Mouse (Mus musculus): ENCODE measurements around the gene Dgkh. TPM values are rescaled to one million over a fixed set of nuclear protein-coding genes. Genes with fewer than 3 reads are reported as not detected.

Gene Dgkh
- polyA plus RNA-seq, 1 experiment from 2014 or later = 2.5 TPM

DNA sequence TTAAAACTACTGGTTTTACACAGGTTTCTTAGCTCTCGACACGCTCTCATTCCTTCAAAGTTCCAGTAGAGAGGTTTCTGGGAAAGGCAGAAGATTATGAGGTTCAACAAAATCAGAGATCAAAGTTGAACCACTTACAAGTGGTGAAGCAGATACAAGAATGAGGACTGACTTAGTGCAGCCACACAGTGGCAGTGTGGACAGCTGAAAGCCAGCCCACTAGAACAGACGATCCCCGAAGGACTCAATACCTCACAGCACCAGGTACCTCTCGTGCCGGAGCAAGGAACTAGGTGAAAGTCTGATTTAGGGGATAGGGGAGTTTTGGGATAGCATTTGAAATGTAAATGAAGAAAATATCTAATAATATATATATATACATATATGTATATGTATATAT lies 56.1 kb downstream of the Dgkh start:
- Histone ChIP-seq H3K9me3 (replicated peaks) (no peaks in the 10 kb centered on the region), H3K4me2 (no peak overlapping the region), H3K4me3 (no peak overlapping the region), H3K9ac (no peak overlapping the region), H3K27me3 (replicated peaks) (no peaks in the 10 kb centered on the region), H3K27ac (ENCODE audit: poor library complexity, severe bottlenecking) (no peak overlapping the region), H3K36me3 (no peaks in the 10 kb centered on the region), H3K4me1 (replicated peaks) (peaks cover 19% of the 10 kb centered on the region)
- no peak for ATAC-seq (ENCODE audit: insufficient number of reproducible peaks, low FRiP score)
- 56% methylated on average over 6 of the region's 6 CpGs for WGBS

DNA sequence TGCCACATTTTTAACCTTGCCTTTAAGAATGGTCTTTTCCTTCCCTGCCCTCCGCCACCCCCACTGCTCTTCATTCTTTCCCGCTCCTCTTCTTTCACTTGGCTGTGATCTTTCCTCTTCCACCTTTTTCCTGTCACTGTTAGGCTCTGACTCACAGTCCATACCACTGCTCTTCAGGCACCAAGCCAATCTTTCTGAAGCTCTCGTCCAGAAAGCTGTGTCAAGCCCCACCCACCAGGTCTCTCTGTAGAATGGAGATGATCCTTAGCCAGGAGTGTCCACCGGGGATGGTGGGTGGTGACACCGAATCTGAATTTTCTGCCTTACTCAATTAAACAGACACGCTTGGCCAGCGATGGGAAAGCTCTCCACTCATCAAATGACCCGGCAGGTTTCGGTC lies 58.0 kb downstream of the Dgkh start:
- no peak overlapping the region for H3K27ac ChIP-seq (ENCODE audit: poor library complexity, severe bottlenecking)
- H3K9me3 ChIP-seq (replicated peaks) = no peaks in the 10 kb centered on the region
- H3K4me2 ChIP-seq = no peak overlapping the region
- H3K27me3 ChIP-seq (replicated peaks) = no peaks in the 10 kb centered on the region
- 76% methylated on average over 9 of the region's 9 CpGs for WGBS
- H3K36me3 ChIP-seq = no peaks in the 10 kb centered on the region
- H3K9ac ChIP-seq = no peak overlapping the region
- ATAC-seq (ENCODE audit: insufficient number of reproducible peaks, low FRiP score) = no peak
- H3K4me3 ChIP-seq = no peak overlapping the region
- peaks cover 28% of the 10 kb centered on the region for H3K4me1 ChIP-seq (replicated peaks)

DNA sequence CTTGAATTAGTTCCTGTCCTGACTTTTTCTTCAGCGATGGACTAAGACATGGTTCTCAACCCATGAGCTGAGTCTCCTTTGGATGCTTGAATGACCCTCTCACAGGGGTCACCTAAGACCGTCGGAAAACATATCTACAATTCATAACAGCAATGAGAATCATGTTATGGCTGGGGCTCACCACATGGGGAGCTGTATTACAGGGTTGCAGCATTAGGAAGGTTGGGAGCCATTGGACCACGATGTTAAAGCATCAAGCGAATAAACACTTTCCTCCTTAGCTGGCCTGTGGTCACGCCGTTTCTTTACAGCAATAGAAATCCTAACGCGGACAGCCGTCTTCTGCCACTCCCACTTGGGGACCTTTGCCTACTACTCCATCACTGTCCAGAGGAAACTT lies 62.6 kb downstream of the Dgkh start:
- no peaks in the 10 kb centered on the region for H3K36me3 ChIP-seq
- H3K4me3 ChIP-seq = no peak overlapping the region
- H3K9me3 ChIP-seq (replicated peaks) = no peaks in the 10 kb centered on the region
- H3K9ac ChIP-seq = no peak overlapping the region
- WGBS = 77% methylated on average over 10 of the region's 10 CpGs
- H3K27me3 ChIP-seq (replicated peaks) = no peaks in the 10 kb centered on the region
- no peak for ATAC-seq (ENCODE audit: insufficient number of reproducible peaks, low FRiP score)
- H3K4me1 ChIP-seq (replicated peaks) = peaks cover 14% of the 10 kb centered on the region
- H3K27ac ChIP-seq (ENCODE audit: poor library complexity, severe bottlenecking) = no peak overlapping the region
- no peak overlapping the region for H3K4me2 ChIP-seq

DNA sequence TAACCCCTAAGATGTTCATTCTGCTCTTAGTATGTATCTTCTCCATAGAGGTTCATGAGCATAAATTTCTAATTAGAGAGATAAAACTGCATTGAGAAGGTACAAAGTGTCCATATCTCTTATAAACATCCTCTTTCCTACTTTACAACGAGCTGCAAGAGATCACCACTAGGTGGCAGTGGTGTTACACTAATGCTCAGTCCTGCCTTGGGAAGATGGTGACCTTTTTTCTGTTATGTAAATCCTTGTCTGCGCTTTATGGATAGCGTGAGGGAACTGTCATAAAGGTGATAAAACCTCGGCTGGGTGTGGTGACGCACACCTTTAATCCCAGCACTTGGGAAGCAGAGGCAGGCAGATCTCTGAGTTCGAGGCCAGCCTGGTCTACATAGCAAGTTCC lies 64.3 kb downstream of the Dgkh start:
- Histone ChIP-seq H3K36me3 (no peaks in the 10 kb centered on the region), H3K4me1 (replicated peaks) (peaks cover 8% of the 10 kb centered on the region), H3K27me3 (replicated peaks) (no peaks in the 10 kb centered on the region), H3K4me2 (no peak overlapping the region), H3K9ac (no peak overlapping the region), H3K4me3 (no peak overlapping the region), H3K27ac (ENCODE audit: poor library complexity, severe bottlenecking) (no peak overlapping the region), H3K9me3 (replicated peaks) (no peaks in the 10 kb centered on the region)
- ATAC-seq (ENCODE audit: insufficient number of reproducible peaks, low FRiP score) = no peak
- WGBS = 20% methylated on average over 6 of the region's 6 CpGs

DNA sequence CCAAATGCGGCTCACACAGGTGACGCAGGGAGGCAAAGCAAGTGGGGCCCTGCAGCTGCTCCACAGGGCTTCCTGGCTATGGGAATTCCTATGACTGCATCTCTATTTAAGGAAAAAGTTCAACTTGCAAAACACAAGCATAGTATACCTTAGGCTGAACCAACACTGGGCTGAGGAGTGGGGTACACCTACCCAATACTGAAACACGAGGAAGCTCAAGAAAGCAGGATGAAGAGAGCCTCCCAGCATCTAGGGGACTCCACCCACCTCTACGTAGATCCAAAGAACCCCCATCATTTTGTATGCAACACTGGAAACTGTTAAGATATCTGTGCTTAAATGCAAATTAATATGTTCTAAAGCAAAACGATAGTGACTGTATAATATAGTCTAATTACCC lies 64.8 kb downstream of the Dgkh start:
- H3K4me1 ChIP-seq (replicated peaks) = peaks cover 8% of the 10 kb centered on the region
- no peak overlapping the region for H3K27ac ChIP-seq (ENCODE audit: poor library complexity, severe bottlenecking)
- 60% methylated on average over 5 of the region's 5 CpGs for WGBS
- no peaks in the 10 kb centered on the region for H3K9me3 ChIP-seq (replicated peaks)
- H3K27me3 ChIP-seq (replicated peaks) = no peaks in the 10 kb centered on the region
- no peak overlapping the region for H3K9ac ChIP-seq
- ATAC-seq (ENCODE audit: insufficient number of reproducible peaks, low FRiP score) = no peak
- H3K4me3 ChIP-seq = no peak overlapping the region
- no peaks in the 10 kb centered on the region for H3K36me3 ChIP-seq
- no peak overlapping the region for H3K4me2 ChIP-seq

DNA sequence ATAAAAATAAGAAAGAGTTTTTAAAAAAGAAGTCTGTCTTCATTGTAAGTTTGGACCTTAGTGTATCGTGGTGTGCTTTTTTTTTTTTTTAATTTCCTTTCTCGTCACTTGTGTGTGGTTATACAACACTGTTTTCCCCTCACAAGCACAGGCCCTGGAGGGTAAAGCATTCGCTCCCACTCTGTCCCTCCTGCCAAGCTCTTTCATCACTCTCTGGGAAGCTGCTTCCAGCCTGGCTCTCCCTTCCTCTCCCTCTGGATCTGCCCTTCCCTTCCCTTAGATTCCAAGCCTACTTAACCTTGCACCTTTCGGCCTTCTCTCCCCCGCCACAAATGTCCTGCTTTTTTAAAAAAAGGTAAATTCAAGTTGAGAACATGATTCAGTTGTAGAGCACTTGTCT lies 69.9 kb downstream of the Dgkh start:
- WGBS = 70% methylated on average over 5 of the region's 5 CpGs

DNA sequence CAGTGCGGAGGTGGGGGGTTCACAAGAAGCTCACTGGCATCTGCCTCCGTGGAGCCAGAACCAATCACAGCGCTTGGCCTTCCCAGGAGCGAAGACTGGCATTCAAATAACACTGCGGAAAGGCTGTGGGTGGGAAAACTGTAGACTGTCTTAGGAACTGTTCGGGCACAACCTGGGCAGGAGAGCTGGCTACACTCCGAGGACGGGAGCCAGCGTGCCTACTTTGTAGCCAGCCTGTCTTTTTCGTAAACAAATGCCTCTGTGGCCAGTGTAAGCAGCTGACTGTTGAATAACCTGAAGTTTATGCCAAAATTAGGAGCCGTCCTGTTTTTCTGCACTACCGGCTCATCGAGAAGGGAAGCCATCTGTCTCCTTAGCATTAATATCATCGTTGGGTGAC lies 71.1 kb downstream of the Dgkh start:
- no peak overlapping the region for H3K27ac ChIP-seq (ENCODE audit: poor library complexity, severe bottlenecking)
- no peak overlapping the region for H3K4me3 ChIP-seq
- H3K9me3 ChIP-seq (replicated peaks) = peaks cover 18% of the 10 kb centered on the region
- 90% methylated on average over 14 of the region's 14 CpGs for WGBS
- no peaks in the 10 kb centered on the region for H3K27me3 ChIP-seq (replicated peaks)
- ATAC-seq (ENCODE audit: insufficient number of reproducible peaks, low FRiP score) = no peak
- H3K4me2 ChIP-seq = no peak overlapping the region
- H3K9ac ChIP-seq = no peak overlapping the region
- peaks cover 17% of the 10 kb centered on the region for H3K36me3 ChIP-seq
- no peaks in the 10 kb centered on the region for H3K4me1 ChIP-seq (replicated peaks)

More for the DNA sequence above, 69.9 kb downstream of the Dgkh start:
- Histone ChIP-seq H3K4me1 (replicated peaks) (no peaks in the 10 kb centered on the region), H3K27me3 (replicated peaks) (no peaks in the 10 kb centered on the region), H3K27ac (ENCODE audit: poor library complexity, severe bottlenecking) (no peak overlapping the region), H3K4me3 (no peak overlapping the region), H3K36me3 (peaks cover 17% of the 10 kb centered on the region), H3K4me2 (no peak overlapping the region), H3K9me3 (replicated peaks) (peaks cover 18% of the 10 kb centered on the region), H3K9ac (no peak overlapping the region)
- no peak for ATAC-seq (ENCODE audit: insufficient number of reproducible peaks, low FRiP score)

DNA sequence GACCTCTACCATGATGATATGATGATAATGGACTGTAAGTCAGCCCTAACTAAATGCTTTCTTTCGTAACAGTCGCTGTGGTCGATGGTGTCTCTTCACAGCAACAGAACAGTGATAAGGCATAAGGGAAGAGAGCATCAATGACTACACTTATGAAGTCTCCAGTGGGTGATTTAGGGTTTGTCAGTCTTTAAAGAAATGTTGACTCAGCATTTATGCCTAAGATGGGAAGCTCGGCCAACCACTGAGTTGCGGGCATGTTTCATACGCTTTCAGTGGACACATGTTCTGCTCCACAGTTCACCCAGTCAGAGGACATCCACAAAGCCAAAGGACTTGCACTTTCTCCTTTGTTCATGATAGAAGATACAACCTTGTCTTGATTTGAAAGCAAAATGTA lies 73.9 kb downstream of the Dgkh start:
- no peaks in the 10 kb centered on the region for H3K4me1 ChIP-seq (replicated peaks)
- H3K27ac ChIP-seq (ENCODE audit: poor library complexity, severe bottlenecking) = no peak overlapping the region
- no peak overlapping the region for H3K4me2 ChIP-seq
- no peak for ATAC-seq (ENCODE audit: insufficient number of reproducible peaks, low FRiP score)
- 93% methylated on average over 6 of the region's 6 CpGs for whole genome bisulfite sequencing
- H3K27me3 ChIP-seq (replicated peaks) = no peaks in the 10 kb centered on the region
- H3K4me3 ChIP-seq = no peak overlapping the region
- H3K9ac ChIP-seq = no peak overlapping the region
- peaks cover 17% of the 10 kb centered on the region for H3K36me3 ChIP-seq
- H3K9me3 ChIP-seq (replicated peaks) = peaks cover 18% of the 10 kb centered on the region

DNA sequence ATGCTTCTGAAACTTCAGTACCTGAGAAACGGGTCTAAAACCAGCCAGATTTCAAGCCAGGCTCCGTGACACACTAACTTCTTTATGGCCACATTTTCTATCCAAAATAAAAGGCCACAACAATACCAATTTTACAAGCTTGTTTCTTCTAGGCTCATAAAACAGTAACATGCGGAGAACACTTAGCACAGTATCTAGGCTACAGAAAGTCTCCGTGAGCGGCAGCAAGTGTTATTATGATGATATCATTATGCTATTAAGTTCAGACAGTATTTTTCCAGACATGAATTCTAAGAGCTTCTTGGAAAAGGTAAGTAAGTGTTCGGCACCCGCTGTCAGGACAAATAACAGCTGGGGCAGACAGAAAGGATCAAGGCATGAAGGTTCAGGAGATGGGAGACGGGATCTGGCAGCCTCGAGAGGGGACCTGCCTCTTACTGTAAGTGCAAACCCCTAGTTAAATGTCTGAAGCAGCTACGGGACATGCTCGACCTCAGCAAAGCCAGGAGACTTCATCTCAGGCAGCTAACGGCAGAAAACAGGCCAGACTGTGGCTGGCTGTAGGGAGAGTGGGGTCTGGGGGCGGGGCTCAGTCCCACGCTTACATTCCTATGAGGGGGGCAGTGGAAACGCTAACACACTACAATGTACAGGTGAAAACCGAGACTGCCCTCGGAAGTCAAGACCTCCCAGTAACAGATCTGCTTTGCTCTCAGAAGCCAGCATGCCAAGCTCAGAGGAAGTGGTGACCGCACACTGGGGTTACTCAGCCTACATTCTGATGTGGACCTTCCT lies 75.5 kb downstream of the Dgkh start:
- H3K36me3 ChIP-seq = peaks cover 17% of the 10 kb centered on the region
- no peak overlapping the region for H3K27ac ChIP-seq (ENCODE audit: poor library complexity, severe bottlenecking)
- no peak overlapping the region for H3K4me2 ChIP-seq
- ATAC-seq (ENCODE audit: insufficient number of reproducible peaks, low FRiP score) = no peak
- WGBS = 84% methylated on average over 18 of the region's 18 CpGs
- no peak overlapping the region for H3K9ac ChIP-seq
- H3K9me3 ChIP-seq (replicated peaks) = peaks cover 18% of the 10 kb centered on the region
- H3K4me3 ChIP-seq = no peak overlapping the region
- no peaks in the 10 kb centered on the region for H3K4me1 ChIP-seq (replicated peaks)
- H3K27me3 ChIP-seq (replicated peaks) = no peaks in the 10 kb centered on the region

DNA sequence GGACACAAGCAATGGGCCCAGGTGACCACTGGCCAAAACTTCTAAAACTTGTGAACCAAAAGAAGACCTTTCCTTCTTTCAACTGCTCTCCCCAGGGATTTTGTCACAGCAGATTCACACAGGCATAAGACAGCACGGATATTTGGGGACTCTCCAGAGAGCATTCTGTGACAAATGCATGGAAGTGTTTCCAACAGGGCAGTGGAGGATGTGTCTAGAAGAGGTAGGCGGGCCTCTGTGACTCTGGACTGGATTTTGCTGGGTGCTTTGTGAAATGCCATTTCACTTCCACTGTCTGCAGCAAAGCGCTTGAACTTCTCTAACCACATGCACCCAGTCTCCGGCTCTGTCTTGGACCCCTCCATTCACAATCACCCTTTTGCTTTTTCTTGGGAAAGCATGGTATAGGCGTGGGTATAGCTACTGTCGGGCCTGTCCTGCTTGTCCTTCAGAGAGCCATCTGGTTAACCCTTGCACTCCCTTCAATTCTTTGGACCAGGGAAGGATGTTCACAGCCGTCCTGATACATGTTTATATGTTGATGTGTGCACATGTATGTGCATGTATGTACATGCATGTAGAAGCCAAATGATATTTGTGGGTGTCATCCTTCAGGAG lies 77.5 kb downstream of the Dgkh start:
- 75% methylated on average over 7 of the region's 7 CpGs for WGBS
- Histone ChIP-seq H3K36me3 (0 out of 2 replicates have a peak, but pooled peaks cover 2% of the 10 kb centered on the region), H3K27me3 (replicated peaks) (no peaks in the 10 kb centered on the region), H3K9ac (no peak overlapping the region), H3K4me3 (no peak overlapping the region), H3K4me2 (no peak overlapping the region), H3K27ac (ENCODE audit: poor library complexity, severe bottlenecking) (no peak overlapping the region), H3K4me1 (replicated peaks) (no peaks in the 10 kb centered on the region), H3K9me3 (replicated peaks) (peaks cover 8% of the 10 kb centered on the region; the same call in 1 of the 2 replicates)
- no peak for ATAC-seq (ENCODE audit: insufficient number of reproducible peaks, low FRiP score)

DNA sequence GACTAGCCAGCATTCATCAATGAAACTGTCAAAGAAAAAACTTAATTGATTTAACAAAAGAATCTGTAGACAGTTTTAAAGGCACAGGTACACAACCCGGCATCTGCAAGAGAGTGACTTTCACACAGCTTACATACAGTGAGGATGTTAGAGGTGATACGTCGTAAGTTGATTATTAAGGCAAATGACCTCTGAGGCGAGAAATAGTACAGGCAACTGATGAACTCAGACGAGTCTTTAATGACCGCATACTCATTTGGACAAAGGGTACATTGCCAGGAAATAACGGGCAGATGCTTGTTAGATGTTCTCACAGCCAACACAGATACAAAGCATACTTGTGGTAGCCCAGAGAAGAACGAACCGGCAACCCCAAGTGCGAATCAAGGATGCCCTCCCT lies 78.4 kb downstream of the Dgkh start:
- Histone ChIP-seq H3K4me2 (no peak overlapping the region), H3K9ac (no peak overlapping the region), H3K4me1 (replicated peaks) (peaks cover 5% of the 10 kb centered on the region; the same call in 1 of the 2 replicates), H3K9me3 (replicated peaks) (peaks cover 5% of the 10 kb centered on the region; the same call in 1 of the 2 replicates), H3K4me3 (no peak overlapping the region), H3K27me3 (replicated peaks) (no peaks in the 10 kb centered on the region), H3K27ac (ENCODE audit: poor library complexity, severe bottlenecking) (no peak overlapping the region), H3K36me3 (0 out of 2 replicates have a peak, but pooled peaks cover 2% of the 10 kb centered on the region)
- no peak for ATAC-seq (ENCODE audit: insufficient number of reproducible peaks, low FRiP score)
- 86% methylated on average over 10 of the region's 10 CpGs for whole genome bisulfite sequencing
